Mouse (Mus musculus): ENCODE measurements around the gene Dnlz. TPM values are rescaled to one million over a fixed set of nuclear protein-coding genes. Genes with fewer than 3 reads are reported as not detected.

Gene Dnlz
- polyA plus RNA-seq, 1 experiment = 6.2 TPM

DNA sequence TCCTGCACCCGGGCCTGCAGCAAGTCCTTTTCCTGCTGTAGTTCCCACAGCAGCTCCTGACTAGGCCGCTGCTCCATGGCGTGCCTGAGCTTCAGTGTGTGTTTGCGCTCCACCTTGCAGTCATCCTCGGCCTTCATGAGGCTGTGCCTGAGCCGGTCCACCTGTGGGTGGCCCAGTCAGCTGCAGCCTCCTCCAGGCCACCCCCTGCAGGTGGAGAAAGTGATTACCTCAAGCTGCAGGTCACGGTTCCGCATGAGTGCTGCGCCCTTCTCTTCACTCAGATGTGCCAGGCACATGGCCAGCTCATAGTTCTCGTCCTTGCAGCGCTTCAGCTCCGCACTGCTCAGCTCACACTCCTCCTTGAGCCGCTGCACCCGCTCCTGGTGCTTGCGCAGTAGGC is 5.6 kb upstream of the Dnlz start:
- Histone ChIP-seq H3K4me1 (ENCODE audit: control insufficient read depth, insufficient read depth, low read length) (peaks cover 4% of the 10 kb centered on the region), H3K27ac (ENCODE audit: control insufficient read depth, insufficient read depth, low read depth, low read length) (no peak overlapping the region), H3K27me3 (ENCODE audit: control insufficient read depth, insufficient read depth, low read length) (no peaks in the 10 kb centered on the region), H3K4me3 (ENCODE audit: control insufficient read depth, low read depth, low read length) (no peak overlapping the region), H3K36me3 (ENCODE audit: control insufficient read depth, insufficient read depth, low read length) (no peaks in the 10 kb centered on the region; the same call in 1 of the 2 replicates)
- no peak for TF ChIP-seq CTCF (IDR thresholded peaks at IDR 0.05; ENCODE audit: control insufficient read depth, insufficient read depth, insufficient replicate concordance, low read depth, low read length)
- no peak for TF ChIP-seq POLR2A (IDR thresholded peaks at IDR 0.05; ENCODE audit: control insufficient read depth, low read depth, low read length)

DNA sequence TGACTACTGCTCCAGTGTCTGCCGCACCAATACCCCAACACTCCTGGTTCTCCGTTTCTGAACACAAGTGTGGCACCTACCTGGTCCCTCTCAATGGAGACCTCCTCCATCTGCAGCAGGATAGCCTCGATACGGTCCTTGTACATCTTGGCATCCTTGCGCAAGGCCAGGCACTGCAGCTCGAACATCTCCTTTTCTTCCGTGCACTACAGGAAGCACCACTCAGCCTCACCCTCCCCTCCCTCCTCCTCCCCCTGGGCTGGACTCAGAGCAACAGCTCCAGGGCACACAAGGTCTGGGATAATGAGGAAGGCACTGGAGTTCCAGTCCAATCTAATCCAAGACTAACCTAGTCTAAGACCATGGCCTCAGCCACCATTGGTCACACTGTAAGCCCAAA is 4.8 kb upstream of the Dnlz start:
- TF ChIP-seq CTCF (IDR thresholded peaks at IDR 0.05; ENCODE audit: control insufficient read depth, insufficient read depth, insufficient replicate concordance, low read depth, low read length) (no peak), POLR2A (IDR thresholded peaks at IDR 0.05; ENCODE audit: control insufficient read depth, low read depth, low read length) (no peak)
- H3K36me3 ChIP-seq (ENCODE audit: control insufficient read depth, insufficient read depth, low read length) = no peaks in the 10 kb centered on the region; the same call in 1 of the 2 replicates
- H3K27ac ChIP-seq (ENCODE audit: control insufficient read depth, insufficient read depth, low read depth, low read length) = no peak overlapping the region

DNA sequence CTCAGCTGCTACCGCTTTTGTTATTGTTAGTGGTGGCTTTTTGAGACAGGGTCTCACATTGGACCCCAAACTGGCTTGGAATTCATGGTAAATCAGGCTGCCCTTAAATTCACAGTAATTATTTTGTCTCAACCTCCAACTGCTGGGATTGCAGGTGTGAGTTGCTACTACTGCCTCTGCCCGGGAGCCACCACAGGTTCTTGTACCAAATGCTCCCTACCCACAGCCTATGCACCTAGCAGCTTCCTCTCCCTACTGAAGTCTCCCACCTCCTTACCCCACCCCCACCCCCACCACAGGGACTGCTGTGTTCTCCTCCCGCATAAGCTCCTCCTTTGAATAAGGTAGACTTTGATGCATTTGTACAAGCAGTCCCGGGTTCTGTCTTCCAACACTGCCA is 4.3 kb upstream of the Dnlz start:
- H3K4me1 ChIP-seq (ENCODE audit: control insufficient read depth, insufficient read depth, low read length) = peaks cover 10% of the 10 kb centered on the region
- TF ChIP-seq POLR2A (IDR thresholded peaks at IDR 0.05; ENCODE audit: control insufficient read depth, low read depth, low read length) (no peak), CTCF (IDR thresholded peaks at IDR 0.05; ENCODE audit: control insufficient read depth, insufficient read depth, insufficient replicate concordance, low read depth, low read length) (no peak)
- no peaks in the 10 kb centered on the region; the same call in 1 of the 2 replicates for H3K36me3 ChIP-seq (ENCODE audit: control insufficient read depth, insufficient read depth, low read length)
- H3K27ac ChIP-seq (ENCODE audit: control insufficient read depth, insufficient read depth, low read depth, low read length) = no peak overlapping the region
- H3K4me3 ChIP-seq (ENCODE audit: control insufficient read depth, low read depth, low read length) = no peak overlapping the region
- H3K27me3 ChIP-seq (ENCODE audit: control insufficient read depth, insufficient read depth, low read length) = no peaks in the 10 kb centered on the region

More for the DNA sequence above, 4.8 kb upstream of the Dnlz start:
- Histone ChIP-seq H3K27me3 (ENCODE audit: control insufficient read depth, insufficient read depth, low read length) (no peaks in the 10 kb centered on the region), H3K4me1 (ENCODE audit: control insufficient read depth, insufficient read depth, low read length) (peaks cover 7% of the 10 kb centered on the region), H3K4me3 (ENCODE audit: control insufficient read depth, low read depth, low read length) (no peak overlapping the region)

DNA sequence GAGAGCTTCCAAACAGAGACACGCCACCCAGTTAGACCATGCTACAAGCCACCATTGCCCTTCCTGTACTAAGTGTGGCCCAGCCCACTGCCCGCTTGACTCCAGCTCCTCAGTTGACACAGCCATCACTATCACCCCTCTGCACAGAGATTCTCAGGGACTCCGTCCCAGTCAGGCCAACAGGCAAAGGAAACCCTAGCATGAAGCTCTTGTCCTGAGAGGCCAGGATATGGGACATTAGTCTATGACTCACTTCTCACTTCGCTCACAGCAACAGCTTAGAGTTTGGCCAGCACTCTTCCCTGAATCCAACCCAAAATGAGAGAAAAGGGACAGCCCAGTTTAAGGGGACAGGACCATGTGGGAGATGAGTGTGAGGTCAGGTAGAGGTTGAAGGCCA is 2.5 kb upstream of the Dnlz start:
- TF ChIP-seq CTCF (IDR thresholded peaks at IDR 0.05; ENCODE audit: control insufficient read depth, insufficient read depth, insufficient replicate concordance, low read depth, low read length) (no peak), POLR2A (IDR thresholded peaks at IDR 0.05; ENCODE audit: control insufficient read depth, low read depth, low read length) (no peak)
- peaks cover 14% of the 10 kb centered on the region for H3K4me1 ChIP-seq (ENCODE audit: control insufficient read depth, insufficient read depth, low read length)
- H3K27me3 ChIP-seq (ENCODE audit: control insufficient read depth, insufficient read depth, low read length) = no peaks in the 10 kb centered on the region
- no peaks in the 10 kb centered on the region; the same call in 1 of the 2 replicates for H3K36me3 ChIP-seq (ENCODE audit: control insufficient read depth, insufficient read depth, low read length)
- H3K4me3 ChIP-seq (ENCODE audit: control insufficient read depth, low read depth, low read length) = no peak overlapping the region
- no peak overlapping the region for H3K27ac ChIP-seq (ENCODE audit: control insufficient read depth, insufficient read depth, low read depth, low read length)

DNA sequence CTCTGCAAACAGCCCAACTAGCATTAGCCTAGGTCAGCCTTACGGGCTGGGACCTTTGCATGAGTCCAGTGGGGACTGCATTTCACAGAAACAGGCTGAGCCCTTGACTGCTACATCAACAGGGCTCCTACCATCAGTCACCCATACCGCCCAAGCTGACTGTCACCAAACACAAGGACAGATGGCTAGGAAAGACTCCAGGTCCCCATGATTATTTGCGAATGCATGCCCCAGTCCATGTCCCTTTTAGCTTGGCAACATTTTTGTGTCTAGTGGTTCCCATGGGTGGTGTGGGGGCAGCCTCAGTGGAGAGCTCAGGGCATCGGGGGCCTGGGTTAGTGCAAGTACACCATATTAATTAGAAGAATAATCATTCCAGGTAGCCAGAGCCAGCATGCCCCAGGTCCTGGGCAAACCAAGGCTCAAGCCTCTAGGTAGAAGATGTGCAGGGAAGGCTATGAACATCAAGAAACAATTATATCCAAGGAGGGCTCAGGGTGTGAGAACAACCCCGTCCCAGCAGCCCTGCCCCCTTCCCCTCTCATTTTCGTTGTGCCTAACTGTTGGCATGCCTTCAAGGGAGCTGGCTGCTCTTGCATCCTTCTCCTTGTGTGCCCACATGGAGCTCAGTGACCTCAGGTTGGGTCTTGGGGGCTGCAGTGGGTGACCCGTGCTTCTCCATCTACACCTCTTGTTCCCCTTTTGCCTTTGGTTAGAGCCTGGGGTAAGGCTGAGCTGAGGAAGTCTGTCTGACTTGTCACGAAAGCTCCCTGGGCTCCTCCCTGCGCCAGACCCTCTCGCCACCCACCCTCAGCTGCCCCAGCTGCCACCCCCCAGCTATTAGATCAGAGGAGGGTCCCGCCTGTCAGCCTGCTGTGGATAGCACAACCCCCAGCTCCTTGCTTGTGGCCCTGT is 1.4 kb upstream of the Dnlz start:
- H3K27ac ChIP-seq (ENCODE audit: control insufficient read depth, insufficient read depth, low read depth, low read length) = no peak overlapping the region

DNA sequence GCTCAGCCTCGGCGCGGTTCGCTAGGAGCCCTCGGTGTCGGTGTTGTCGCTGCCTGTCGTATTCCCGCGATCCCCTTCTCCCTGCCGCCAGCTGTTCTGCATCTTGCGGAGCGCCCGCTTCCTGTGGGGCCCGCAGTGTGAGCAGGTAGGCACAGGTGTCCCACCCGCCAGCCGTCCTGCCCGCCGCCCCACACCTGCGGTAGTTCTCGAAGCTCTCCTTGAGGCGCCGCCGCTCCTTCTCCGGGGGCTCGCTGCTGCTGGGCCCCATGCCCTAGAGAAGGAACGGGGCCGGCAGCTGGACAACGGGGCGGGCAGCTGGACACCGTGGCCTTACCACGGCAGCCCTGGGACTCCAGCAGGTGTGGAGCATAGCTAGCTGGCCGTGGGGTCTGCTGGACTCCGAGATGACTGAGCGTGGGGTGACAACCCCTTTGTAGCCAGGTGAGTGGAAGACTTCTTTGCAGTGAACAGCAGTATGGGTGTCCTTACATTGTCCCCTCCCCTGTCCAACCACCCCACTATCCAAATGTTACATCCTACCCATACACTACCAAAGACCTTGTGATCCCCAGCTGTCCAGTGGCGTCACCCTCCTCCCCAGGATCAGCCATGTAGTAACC is 491 bp upstream of the Dnlz start:
- Histone ChIP-seq H3K27me3 (ENCODE audit: control insufficient read depth, insufficient read depth, low read length) (no peaks in the 10 kb centered on the region), H3K36me3 (ENCODE audit: control insufficient read depth, insufficient read depth, low read length) (no peaks in the 10 kb centered on the region; the same call in 1 of the 2 replicates), H3K4me3 (ENCODE audit: control insufficient read depth, low read depth, low read length) (peak overlapping the region; percentile 94), H3K27ac (ENCODE audit: control insufficient read depth, insufficient read depth, low read depth, low read length) (0 out of 2 replicates have a peak overlapping the region, but pooled peaks have one; percentile 40), H3K4me1 (ENCODE audit: control insufficient read depth, insufficient read depth, low read length) (peaks cover 14% of the 10 kb centered on the region)
- TF ChIP-seq POLR2A (IDR thresholded peaks at IDR 0.05; ENCODE audit: control insufficient read depth, low read depth, low read length) (no peak), CTCF (IDR thresholded peaks at IDR 0.05; ENCODE audit: control insufficient read depth, insufficient read depth, insufficient replicate concordance, low read depth, low read length) (no peak)

More for the DNA sequence above, 1.4 kb upstream of the Dnlz start:
- H3K36me3 ChIP-seq (ENCODE audit: control insufficient read depth, insufficient read depth, low read length) = no peaks in the 10 kb centered on the region; the same call in 1 of the 2 replicates
- no peak overlapping the region for H3K4me3 ChIP-seq (ENCODE audit: control insufficient read depth, low read depth, low read length)
- TF ChIP-seq CTCF (IDR thresholded peaks at IDR 0.05; ENCODE audit: control insufficient read depth, insufficient read depth, insufficient replicate concordance, low read depth, low read length) = no peak
- TF ChIP-seq POLR2A (IDR thresholded peaks at IDR 0.05; ENCODE audit: control insufficient read depth, low read depth, low read length) = no peak
- no peaks in the 10 kb centered on the region for H3K27me3 ChIP-seq (ENCODE audit: control insufficient read depth, insufficient read depth, low read length)
- peaks cover 14% of the 10 kb centered on the region for H3K4me1 ChIP-seq (ENCODE audit: control insufficient read depth, insufficient read depth, low read length)

DNA sequence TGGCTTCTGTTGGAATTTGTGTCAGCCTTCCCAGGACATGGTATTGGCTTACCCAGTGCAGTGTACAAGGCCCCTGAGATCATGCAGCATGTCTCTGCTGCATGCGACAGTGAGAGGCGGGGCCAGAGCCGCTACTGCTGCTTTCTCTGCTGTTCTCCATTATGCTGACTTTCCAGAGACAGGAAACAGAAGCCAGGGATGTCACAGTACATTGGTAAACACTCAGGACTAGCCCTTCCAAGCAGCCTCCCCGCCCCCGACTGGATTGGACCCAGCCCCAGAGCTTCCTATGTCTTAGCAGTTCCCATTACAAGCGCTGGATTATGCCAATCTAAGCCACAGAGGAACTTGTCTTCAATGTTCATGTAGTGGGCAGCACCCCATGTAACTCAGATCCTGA is 3.7 kb downstream of the Dnlz start:
- H3K27ac ChIP-seq (ENCODE audit: control insufficient read depth, insufficient read depth, low read depth, low read length) = no peak overlapping the region

More for the DNA sequence above, 3.7 kb downstream of the Dnlz start:
- peaks cover 14% of the 10 kb centered on the region for H3K4me1 ChIP-seq (ENCODE audit: control insufficient read depth, insufficient read depth, low read length)
- no peak overlapping the region for H3K4me3 ChIP-seq (ENCODE audit: control insufficient read depth, low read depth, low read length)
- H3K36me3 ChIP-seq (ENCODE audit: control insufficient read depth, insufficient read depth, low read length) = no peaks in the 10 kb centered on the region; the same call in 1 of the 2 replicates
- H3K27me3 ChIP-seq (ENCODE audit: control insufficient read depth, insufficient read depth, low read length) = no peaks in the 10 kb centered on the region
- TF ChIP-seq POLR2A (IDR thresholded peaks at IDR 0.05; ENCODE audit: control insufficient read depth, low read depth, low read length) = no peak
- TF ChIP-seq CTCF (IDR thresholded peaks at IDR 0.05; ENCODE audit: control insufficient read depth, insufficient read depth, insufficient replicate concordance, low read depth, low read length) = no peak
